Mouse (Mus musculus): ENCODE measurements at regions not wholly inside any gene's neighbourhood (a gene's known extent, or its start where the extent isn't known, plus 50 kb on each side); places are given as distances from the start of the nearest gene placed in this dataset.

DNA sequence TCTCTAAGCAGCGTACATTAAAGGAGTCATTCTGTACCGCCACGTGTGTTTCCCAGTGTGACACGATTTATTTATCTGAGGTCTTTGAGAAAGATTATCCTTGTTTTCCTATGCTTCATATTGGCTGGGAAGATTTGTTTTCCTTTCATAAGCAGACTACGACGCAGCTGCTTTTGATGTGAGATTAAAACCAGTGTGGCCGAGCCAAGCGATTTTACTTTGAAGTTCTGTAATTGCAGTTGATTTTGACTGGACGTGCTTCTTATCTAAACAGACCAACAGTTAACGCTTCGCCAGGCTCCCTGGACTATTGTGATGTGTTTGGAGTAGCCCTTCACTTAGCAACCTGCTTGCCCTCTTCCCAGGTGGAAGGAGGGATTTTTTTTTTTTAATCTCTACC, 120.6 kb downstream of the Dact1 start:
- TF ChIP-seq GATA1 (IDR thresholded peaks at IDR 0.05; ENCODE audit: borderline replicate concordance, low read length) = no peak
- TF ChIP-seq FLI1 (IDR thresholded peaks at IDR 0.05; ENCODE audit: low read length) = no peak
